Mouse (Mus musculus) forebrain, embryonic 16.5 days (tissue): ENCODE results near the gene Cenpk. TPM values are rescaled to one million over a fixed set of nuclear protein-coding genes. Genes with fewer than 3 reads are reported as not detected.
"Not testable (repeated sequence)": the region's sequence is repeated elsewhere in the genome, so short reads cannot be mapped to it uniquely, and the experiment has no call there.

Source experiments
- ATAC-seq: fragments of 200-750 bp; cut with Nextera tagmentation; 2 replicates; pipeline ENCODE4 v1.8.0; 2017; ENCODE audit warnings: mild to moderate bottlenecking, moderate library complexity
- H3K27ac ChIP-seq: fragments of 300-500 bp; sonication (generic); 2 replicates; pipeline ENCODE4 v1.5.1; 2014; ENCODE audit warnings: low read length, control low read depth
- H3K27me3 ChIP-seq: fragments of 300-500 bp; sonication (generic); replicated peaks from 2 replicates; pipeline ENCODE4 v1.6.1; 2014; ENCODE audit warnings: low read length; ENCODE audit not compliant: control insufficient read depth, insufficient read depth
- H3K36me3 ChIP-seq: fragments of 300-500 bp; sonication (generic); 2 replicates; pipeline ENCODE4 v1.6.1; 2014; ENCODE audit not compliant: control insufficient read depth, insufficient read depth
- H3K4me1 ChIP-seq: fragments of 300-500 bp; sonication (generic); replicated peaks from 2 replicates; pipeline ENCODE4 v1.6.1; 2014; ENCODE audit warnings: low read length; ENCODE audit not compliant: control insufficient read depth, insufficient read depth
- H3K4me2 ChIP-seq: fragments of 300-500 bp; sonication (generic); 2 replicates; pipeline ENCODE4 v1.6.1; 2014; ENCODE audit warnings: mild to moderate bottlenecking, low read length, control low read depth
- H3K4me3 ChIP-seq: fragments of 300-500 bp; sonication (generic); replicated peaks from 2 replicates; pipeline ENCODE4 v1.5.1; 2014; ENCODE audit warnings: mild to moderate bottlenecking, low read length, control low read depth
- H3K9ac ChIP-seq: fragments of 300-500 bp; sonication (generic); replicated peaks from 2 replicates; pipeline ENCODE4 v1.6.1; 2014; ENCODE audit warnings: low read depth, low read length, control low read depth
- H3K9me3 ChIP-seq: fragments of 300-500 bp; sonication (generic); 2 replicates; pipeline ENCODE4 v1.6.1; 2016; ENCODE audit warnings: low read length; ENCODE audit not compliant: control insufficient read depth
- WGBS: fragments of 180-500 bp; shearing (Covaris S2); extraction: QIAGEN DNeasy Blood & Tissue Kit; methylation state at CpG from one replicate; pipeline ENCODE4 v1.1.7; 2014; 5-methylcytosine and 5-hydroxymethylcytosine counted together
- polyA plus RNA-seq: library from polyadenylated mRNA; unstranded; fragments of >200 nt; fragmentation: Nextera tagmentation; extraction: Ambion mirVana; gene quantifications from 2 replicates; pipeline ENCODE4 v1.2.1, GENCODE M21; 2015

The Cenpk gene
- polyA plus RNA-seq, result 22.5 and 28.3 TPM in 2 replicates

DNA sequence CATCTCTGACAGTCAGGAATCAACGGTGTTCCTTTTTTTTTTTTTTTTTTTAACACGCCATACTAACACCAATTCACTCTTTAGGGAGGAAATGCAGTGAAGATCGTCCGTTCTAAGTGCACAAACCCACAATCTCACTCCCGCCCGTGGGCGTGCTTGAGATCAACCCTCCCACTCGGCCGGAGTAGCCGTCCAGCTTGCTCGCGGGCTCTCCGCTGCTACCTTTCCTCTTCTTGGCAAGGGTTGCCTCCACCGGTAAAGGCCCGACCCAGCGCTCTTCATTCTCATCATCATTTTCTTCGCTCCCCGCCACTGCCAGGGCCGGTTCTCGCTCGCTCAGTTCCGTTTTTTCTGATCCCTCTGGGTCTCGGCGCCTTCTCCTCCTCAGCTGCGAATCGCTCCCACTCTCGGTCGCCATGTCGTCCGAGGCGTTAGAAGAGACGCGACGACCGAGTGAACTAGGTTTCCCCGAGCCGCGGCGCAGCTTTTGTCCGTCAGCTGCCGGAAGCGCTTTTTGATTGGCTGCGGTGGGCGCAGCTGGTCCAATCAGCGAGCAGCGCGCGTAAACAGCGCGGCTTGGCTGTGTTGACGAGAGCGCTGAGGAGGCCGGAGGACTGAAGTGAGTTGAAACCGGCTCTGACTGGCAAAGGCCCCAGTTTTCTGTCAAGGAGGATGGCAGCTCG lies at the start of gene Cenpk, which contains the start of gene Ppwd1:
TSS of gene Cenpk (plus strand) at position 228 of the 683 bp plus-strand sequence.
TSS of gene Ppwd1 (minus strand) at position 460 of the 683 bp plus-strand sequence.
- Histone ChIP-seq H3K4me3 (peak within 1 kb of the TSS; percentile 77), H3K27ac (peak within 1 kb of the TSS; percentile 95), H3K4me1 (peaks cover 10% of the 10 kb centered on the region), H3K36me3 (no peaks in the 10 kb centered on the region), H3K9ac (peak within 1 kb of the TSS; percentile 87), H3K4me2 (peak within 1 kb of the TSS; percentile 86), H3K27me3 (no peaks in the 10 kb centered on the region), H3K9me3 (no peaks in the 10 kb centered on the region)
- ATAC-seq, result peak; percentile 100
- WGBS, result under 1% methylated on average over 55 of the region's 55 CpGs

DNA sequence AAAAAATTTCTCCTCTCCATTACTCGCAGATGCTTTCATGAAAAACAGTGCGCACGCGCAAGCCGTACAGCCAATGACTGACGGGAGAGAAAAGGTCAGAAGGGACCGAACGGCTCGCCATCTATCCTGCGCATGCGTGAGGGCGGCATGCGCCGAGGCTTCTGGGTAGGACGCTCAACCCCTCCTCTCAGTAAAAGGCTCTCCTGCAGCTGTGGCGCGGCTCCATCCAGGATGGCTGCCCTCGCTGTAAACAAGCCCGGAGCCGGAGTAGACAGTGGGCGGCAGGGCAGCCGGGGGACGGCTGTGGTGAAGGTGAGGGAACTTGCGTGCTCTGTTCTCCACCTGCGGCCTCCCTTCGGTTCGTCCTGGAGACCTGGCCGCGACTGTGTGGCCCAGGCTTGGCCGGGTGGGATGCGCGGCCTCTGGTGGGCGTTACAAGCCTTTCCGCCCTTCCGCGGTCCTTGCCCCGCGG lies 49.7 kb upstream of the Cenpk start, which contains the start of gene Trim23:
TSS of gene Trim23 (plus strand) at position 148 of the 472 bp plus-strand sequence.
- peaks cover 11% of the 10 kb centered on the region for H3K4me1 ChIP-seq
- H3K9ac ChIP-seq, result peak within 1 kb of the TSS; percentile 97
- peak; percentile 98 for ATAC-seq
- H3K9me3 ChIP-seq, result no peaks in the 10 kb centered on the region
- no peaks in the 10 kb centered on the region; the same call in 1 of the 2 replicates for H3K36me3 ChIP-seq
- peak within 1 kb of the TSS; percentile 77 for H3K4me2 ChIP-seq
- H3K27me3 ChIP-seq, result no peaks in the 10 kb centered on the region
- H3K4me3 ChIP-seq, result peak within 1 kb of the TSS; percentile 88
- under 1% methylated on average over 38 of the region's 38 CpGs for WGBS
- H3K27ac ChIP-seq, result peak within 1 kb of the TSS; percentile 76

DNA sequence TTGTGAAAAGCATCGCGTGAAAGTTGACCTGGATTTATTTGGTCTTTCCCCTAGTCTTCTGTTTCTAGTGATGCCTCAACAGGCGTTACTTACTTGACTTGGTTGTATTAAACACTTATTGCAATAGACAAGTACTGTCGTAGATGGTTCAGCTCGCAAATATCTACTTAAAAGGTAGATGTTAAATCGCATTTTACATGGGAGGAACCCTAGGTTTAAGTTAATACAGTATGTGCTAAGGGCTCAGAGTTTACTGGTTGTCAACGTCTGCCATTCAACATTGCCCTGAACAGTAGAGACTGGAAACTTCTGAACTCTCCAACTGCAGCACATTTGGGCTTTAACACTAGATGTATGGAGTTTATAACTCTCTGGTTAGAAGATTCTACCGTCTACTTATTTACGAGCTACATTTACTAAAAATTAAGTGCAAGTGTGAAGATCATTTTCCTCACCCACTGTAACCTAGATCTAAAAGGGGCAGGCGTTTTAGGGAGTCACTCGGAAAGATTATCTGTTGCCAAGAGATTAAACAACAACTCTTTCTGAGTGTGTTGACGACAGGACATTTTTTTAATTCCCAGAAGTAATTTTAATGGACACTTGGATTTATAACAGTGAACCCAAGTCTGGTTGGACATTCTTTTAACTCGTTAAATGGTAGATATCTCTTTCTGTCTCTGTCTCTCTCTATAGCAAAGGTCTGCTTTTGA lies 49.1 kb upstream of the Cenpk start:
- peaks cover 11% of the 10 kb centered on the region for H3K4me1 ChIP-seq
- H3K9ac ChIP-seq, result peak overlapping the region; percentile 97
- peak overlapping the region; percentile 76 for H3K27ac ChIP-seq
- no peaks in the 10 kb centered on the region for H3K9me3 ChIP-seq
- peak; percentile 0; the same call in 1 of the 2 replicates for ATAC-seq
- H3K27me3 ChIP-seq, result no peaks in the 10 kb centered on the region
- WGBS, result 20% methylated on average over 13 of the region's 13 CpGs
- H3K4me3 ChIP-seq, result peak overlapping the region; percentile 88
- H3K4me2 ChIP-seq, result peak overlapping the region; percentile 77
- no peaks in the 10 kb centered on the region; the same call in 1 of the 2 replicates for H3K36me3 ChIP-seq

DNA sequence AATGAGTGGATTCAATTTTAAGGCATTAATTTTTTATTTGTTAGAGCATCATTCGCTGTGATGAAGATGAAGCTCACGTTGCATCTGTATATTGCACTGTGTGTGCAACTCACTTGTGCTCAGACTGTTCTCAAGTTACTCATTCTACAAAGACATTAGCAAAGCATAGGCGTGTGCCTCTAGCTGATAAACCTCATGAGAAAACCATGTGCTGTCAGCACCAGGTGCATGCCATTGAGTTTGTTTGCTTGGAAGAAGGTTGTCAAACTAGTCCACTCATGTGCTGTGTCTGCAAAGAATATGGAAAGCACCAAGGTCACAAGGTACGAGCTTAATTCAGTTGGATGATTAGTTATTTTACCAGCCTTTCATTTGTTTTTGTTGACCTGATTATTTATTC lies 41.1 kb upstream of the Cenpk start:
- no peak for ATAC-seq
- Histone ChIP-seq H3K27me3 (no peaks in the 10 kb centered on the region), H3K4me2 (no peak overlapping the region), H3K9me3 (no peaks in the 10 kb centered on the region), H3K36me3 (peaks cover 17% of the 10 kb centered on the region), H3K4me1 (no peaks in the 10 kb centered on the region), H3K27ac (no peak overlapping the region), H3K9ac (no peak overlapping the region), H3K4me3 (no peak overlapping the region)
- 93% methylated on average over 4 of the region's 4 CpGs for WGBS

DNA sequence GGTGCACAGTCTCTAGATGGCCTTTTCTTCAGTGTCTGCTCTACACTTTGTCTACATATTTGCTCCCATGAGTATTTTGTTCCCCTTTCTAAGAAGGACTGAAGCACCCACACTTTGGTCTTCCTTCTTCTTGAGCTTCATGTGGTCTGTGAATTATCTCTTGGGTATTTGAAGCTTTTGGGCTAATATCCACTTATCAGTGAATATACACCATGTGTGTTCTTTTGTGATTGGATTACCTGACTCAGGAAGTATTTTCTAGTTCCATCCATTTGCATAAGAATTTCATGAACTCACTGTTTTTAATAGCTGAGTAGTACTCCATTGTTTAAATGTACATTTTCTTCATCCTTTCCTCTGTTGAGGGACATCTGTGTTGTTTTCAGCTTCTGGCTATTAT lies 32.5 kb upstream of the Cenpk start:
- not testable (repeated sequence) for H3K9ac ChIP-seq, H3K27me3 ChIP-seq, ATAC-seq, H3K4me3 ChIP-seq, H3K4me1 ChIP-seq, H3K4me2 ChIP-seq, H3K9me3 ChIP-seq, H3K27ac ChIP-seq
- peaks cover 13% of the 10 kb centered on the region for H3K36me3 ChIP-seq

DNA sequence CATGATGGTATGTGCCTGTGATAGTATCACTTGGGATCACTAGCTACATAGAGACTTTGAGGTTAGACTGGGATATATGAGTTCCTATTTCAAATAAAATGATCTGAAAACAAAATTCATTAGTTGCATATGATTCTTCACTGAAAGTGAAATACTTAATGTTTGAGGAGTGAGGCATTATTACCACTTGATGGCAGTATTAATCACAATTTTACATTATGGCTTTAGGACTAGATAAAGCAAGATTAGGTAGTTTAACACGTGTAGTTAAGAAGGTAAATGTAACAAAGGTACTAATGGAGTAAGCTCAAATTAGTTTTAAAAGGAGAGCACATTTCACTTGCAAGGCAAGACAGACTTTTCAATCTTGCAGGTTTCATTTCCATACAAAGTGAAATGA lies 24.1 kb upstream of the Cenpk start:
- no peak for ATAC-seq
- Histone ChIP-seq H3K4me2 (no peak overlapping the region), H3K4me1 (no peaks in the 10 kb centered on the region), H3K27me3 (no peaks in the 10 kb centered on the region), H3K9ac (no peak overlapping the region), H3K4me3 (no peak overlapping the region), H3K36me3 (peaks cover 6% of the 10 kb centered on the region; the same call in 1 of the 2 replicates), H3K27ac (no peak overlapping the region), H3K9me3 (no peaks in the 10 kb centered on the region)
- 45% methylated on average over 1 of the region's 1 CpGs for WGBS

DNA sequence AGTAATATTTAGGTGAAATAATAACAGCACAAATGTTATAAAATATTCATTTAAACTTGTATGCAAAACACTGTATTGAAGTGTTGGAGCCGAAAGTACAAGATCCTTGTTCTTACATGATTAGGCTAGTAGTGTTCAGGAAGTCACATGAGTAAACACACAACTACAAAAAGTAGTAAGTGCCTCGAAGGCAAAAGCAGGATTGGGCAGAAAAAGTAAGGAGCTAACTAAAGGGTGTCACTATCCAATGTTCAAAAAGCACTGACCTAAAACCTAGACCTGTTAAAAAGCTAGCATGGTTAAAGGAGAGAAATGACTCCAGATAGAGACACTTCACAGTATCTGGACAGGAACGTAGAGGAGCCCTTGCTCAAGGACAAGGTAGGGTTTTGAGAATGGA lies 933 bp upstream of the Cenpk start:
- H3K4me1 ChIP-seq, result peaks cover 10% of the 10 kb centered on the region
- 71% methylated on average over 3 of the region's 3 CpGs for WGBS
- H3K4me2 ChIP-seq, result peak overlapping the region; percentile 86
- no peak for ATAC-seq
- peak overlapping the region; percentile 77 for H3K4me3 ChIP-seq
- no peaks in the 10 kb centered on the region for H3K36me3 ChIP-seq
- H3K9ac ChIP-seq, result no peak overlapping the region
- no peaks in the 10 kb centered on the region for H3K27me3 ChIP-seq
- no peaks in the 10 kb centered on the region for H3K9me3 ChIP-seq
- H3K27ac ChIP-seq, result no peak overlapping the region

DNA sequence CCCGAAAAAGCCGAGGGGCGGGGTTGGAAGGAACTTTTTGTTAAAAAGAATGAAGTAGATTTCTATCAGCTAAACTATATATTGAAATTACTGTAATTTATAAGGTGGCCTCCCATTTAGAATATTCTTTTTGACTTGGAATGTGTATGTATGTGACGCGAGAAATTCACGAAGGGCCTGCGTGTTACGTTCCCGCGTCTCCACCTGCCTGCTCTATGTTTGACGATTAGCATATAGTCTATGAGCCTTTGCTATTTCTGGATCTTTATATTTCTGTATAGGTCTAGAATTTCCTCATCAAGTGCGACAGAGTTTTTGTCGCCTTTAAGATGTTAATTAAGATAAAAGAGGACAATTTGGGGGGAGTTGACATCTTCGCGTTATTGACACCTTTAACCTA lies 770 bp downstream of the Cenpk start:
- no peaks in the 10 kb centered on the region for H3K27me3 ChIP-seq
- no peaks in the 10 kb centered on the region for H3K9me3 ChIP-seq
- H3K36me3 ChIP-seq, result no peaks in the 10 kb centered on the region
- peak overlapping the region; percentile 77 for H3K4me3 ChIP-seq
- WGBS, result 6% methylated on average over 15 of the region's 15 CpGs
- peak overlapping the region; percentile 63 for H3K9ac ChIP-seq
- H3K4me1 ChIP-seq, result peaks cover 10% of the 10 kb centered on the region
- H3K4me2 ChIP-seq, result peak overlapping the region; percentile 64
- no peak overlapping the region for H3K27ac ChIP-seq
- ATAC-seq, result peak; percentile 29

DNA sequence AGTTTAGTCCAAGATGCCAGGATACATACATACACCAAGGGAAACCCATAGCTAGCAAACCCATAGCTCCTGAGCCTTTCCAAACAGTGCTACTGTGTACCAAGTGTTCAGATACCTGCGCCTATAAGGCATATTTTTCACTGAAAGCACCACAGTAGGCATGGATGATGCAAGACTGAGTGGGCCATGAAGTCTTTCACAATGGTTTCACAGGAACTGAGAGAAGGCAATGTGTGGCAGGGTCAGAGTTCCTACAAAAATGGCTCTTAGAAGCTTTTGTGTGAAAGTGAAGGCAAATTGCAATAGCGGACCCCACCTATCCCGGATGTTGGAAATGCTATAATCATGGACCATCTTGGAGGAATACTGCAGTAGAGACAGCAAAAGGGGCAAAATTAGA lies 30.6 kb downstream of the Cenpk start:
- H3K36me3 ChIP-seq, result no peaks in the 10 kb centered on the region
- no peaks in the 10 kb centered on the region for H3K4me1 ChIP-seq
- H3K9ac ChIP-seq, result no peak overlapping the region
- no peak overlapping the region for H3K4me2 ChIP-seq
- no peak overlapping the region for H3K27ac ChIP-seq
- WGBS, result 90% methylated on average over 3 of the region's 3 CpGs
- 0 out of 2 replicates have a peak, but pooled peaks cover 2% of the 10 kb centered on the region for H3K9me3 ChIP-seq
- no peak overlapping the region for H3K4me3 ChIP-seq
- H3K27me3 ChIP-seq, result no peaks in the 10 kb centered on the region
- no peak for ATAC-seq
